Mouse (Mus musculus) thymus, adult 2 months (tissue): ENCODE results near the gene Majin. TPM values are rescaled to one million over a fixed set of nuclear protein-coding genes. Genes with fewer than 3 reads are reported as not detected.

ENCODE experiments used
- DNase-seq: peaks from one replicate; pipeline ENCODE4 v3.0.0; 2021
- H3K27ac ChIP-seq: fragments of 200-500 bp; 2 replicates; pipeline ENCODE4 v1.5.1; 2012; ENCODE audit warnings: low read length, control low read depth; ENCODE audit not compliant: control insufficient read depth, insufficient read depth
- H3K27me3 ChIP-seq: fragments of 200-500 bp; 2 replicates; pipeline ENCODE4 v1.6.1; 2012; ENCODE audit warnings: mild to moderate bottlenecking, low read length, moderate library complexity, mixed read lengths; ENCODE audit not compliant: control insufficient read depth, insufficient read depth
- H3K36me3 ChIP-seq: fragments of 200-500 bp; 2 replicates; pipeline ENCODE4 v1.6.1; 2012; ENCODE audit warnings: mild to moderate bottlenecking, low read length, moderate library complexity; ENCODE audit not compliant: control insufficient read depth, insufficient read depth
- H3K4me1 ChIP-seq: fragments of 200-500 bp; replicated peaks from 2 replicates; pipeline ENCODE4 v1.6.1; 2012; ENCODE audit warnings: low read length; ENCODE audit not compliant: control insufficient read depth, insufficient read depth
- H3K4me3 ChIP-seq: fragments of 200-500 bp; 2 replicates; pipeline ENCODE4 v1.5.1; 2012; ENCODE audit warnings: mild to moderate bottlenecking, low read length, control low read depth, moderate library complexity; ENCODE audit not compliant: control insufficient read depth, insufficient read depth
- CTCF ChIP-seq: fragments of 200-500 bp; IDR thresholded peaks from 2 replicates; pipeline ENCODE4 v1.5.1; 2012; ENCODE audit warnings: mild to moderate bottlenecking, control low read depth, low read length, moderate library complexity, borderline replicate concordance; ENCODE audit not compliant: control insufficient read depth, poor library complexity, insufficient read depth; ENCODE audit errors: extremely low read depth
- POLR2A ChIP-seq: fragments of 200-500 bp; IDR thresholded peaks from 2 replicates; pipeline ENCODE4 v1.6.1; 2012; ENCODE audit warnings: mild to moderate bottlenecking, low read length, control low read depth, moderate library complexity; ENCODE audit not compliant: control insufficient read depth, poor library complexity, insufficient read depth; ENCODE audit errors: extremely low read depth
- WGBS: fragments of 180-500 bp; shearing (Covaris S2); methylation state at CpG from one replicate; pipeline ENCODE4 v1.1.7; 2018; 5-methylcytosine and 5-hydroxymethylcytosine counted together
- polyA plus RNA-seq: library from polyadenylated mRNA; depleted of rRNA; stranded (reverse); fragments of >200 nt; gene quantifications from 2 replicates; pipeline ENCODE4 v1.2.3, GENCODE M21; 2012; rRNA removed

Gene Majin
- polyA plus RNA-seq, 1 experiment = 0.57 TPM

DNA sequence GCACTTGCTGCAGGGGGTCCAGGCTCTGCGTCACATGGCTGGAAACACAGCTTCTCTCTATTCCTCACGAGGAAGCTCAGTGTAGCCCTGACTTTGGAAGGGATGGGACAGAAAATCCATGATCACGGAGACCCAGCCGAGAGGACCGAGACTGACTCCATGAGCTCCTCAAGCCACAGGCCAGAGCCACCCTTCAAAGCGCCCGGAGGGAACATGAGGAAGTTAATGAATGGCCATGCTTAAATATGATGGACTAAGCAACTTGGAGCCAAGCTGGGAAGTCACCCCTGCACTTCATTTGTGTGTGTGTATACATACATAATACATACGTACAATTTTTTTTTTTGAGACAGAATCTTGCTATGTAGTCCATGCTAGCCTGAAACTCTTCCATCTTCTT, 87.0 kb downstream of the Majin start:
- DNase-seq = no peak
- Histone ChIP-seq H3K4me3 (no peak overlapping the region), H3K4me1 (peaks cover 7% of the 10 kb centered on the region), H3K27ac (no peak overlapping the region), H3K36me3 (no peaks in the 10 kb centered on the region), H3K27me3 (no peaks in the 10 kb centered on the region)
- TF ChIP-seq POLR2A (no peak), CTCF (no peak)
- WGBS = 93% methylated on average over 8 of the region's 8 CpGs

DNA sequence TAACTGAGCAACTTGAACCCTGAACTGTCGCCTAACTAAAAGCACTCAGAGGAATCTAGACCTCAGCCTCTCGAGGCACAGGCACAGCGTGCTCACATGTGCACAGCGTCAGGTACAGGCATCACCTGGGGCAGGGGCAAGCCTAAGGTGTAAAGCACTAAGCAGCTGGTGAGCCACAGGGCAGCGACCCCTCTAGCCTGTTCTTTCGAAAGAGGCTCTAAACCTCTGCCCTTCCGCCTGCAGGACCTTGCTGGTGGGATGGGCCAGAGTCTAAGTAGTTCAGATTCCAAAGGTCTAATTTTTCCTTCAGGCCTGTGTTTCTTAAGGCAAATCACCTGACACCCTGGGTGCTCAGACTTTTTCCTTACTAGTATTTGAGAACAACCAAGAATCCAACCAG, 87.9 kb downstream of the Majin start:
- Histone ChIP-seq H3K4me3 (no peak overlapping the region), H3K36me3 (no peaks in the 10 kb centered on the region), H3K27me3 (no peaks in the 10 kb centered on the region), H3K27ac (no peak overlapping the region), H3K4me1 (peaks cover 9% of the 10 kb centered on the region)
- 97% methylated on average over 7 of the region's 7 CpGs for WGBS
- DNase-seq = no peak
- TF ChIP-seq POLR2A (no peak), CTCF (no peak)

DNA sequence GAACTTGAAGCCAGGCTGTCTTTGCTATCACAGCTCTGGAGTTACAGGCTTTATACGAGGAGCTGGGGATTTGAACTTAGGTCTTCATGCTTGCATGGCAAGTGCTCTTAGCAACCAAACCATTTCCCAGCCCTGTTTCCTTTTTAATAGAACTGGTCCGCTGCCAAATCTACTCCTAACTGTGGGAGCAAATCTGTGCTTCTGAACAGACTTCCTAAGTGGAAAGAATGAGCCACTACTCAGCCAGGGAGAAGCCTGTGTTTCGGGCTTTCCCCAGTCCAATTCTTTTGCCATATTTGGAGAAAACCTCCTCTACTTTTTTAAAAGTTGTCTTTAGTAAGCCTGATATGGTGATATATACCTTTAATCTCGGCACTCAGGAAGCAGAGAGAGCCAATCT, 88.5 kb downstream of the Majin start:
- H3K27me3 ChIP-seq = no peaks in the 10 kb centered on the region
- peaks cover 16% of the 10 kb centered on the region for H3K4me1 ChIP-seq
- H3K27ac ChIP-seq = no peak overlapping the region
- no peak for DNase-seq
- TF ChIP-seq CTCF = no peak
- no peak for TF ChIP-seq POLR2A
- H3K4me3 ChIP-seq = no peak overlapping the region
- no peaks in the 10 kb centered on the region for H3K36me3 ChIP-seq
- WGBS = 85% methylated on average over 4 of the region's 4 CpGs

DNA sequence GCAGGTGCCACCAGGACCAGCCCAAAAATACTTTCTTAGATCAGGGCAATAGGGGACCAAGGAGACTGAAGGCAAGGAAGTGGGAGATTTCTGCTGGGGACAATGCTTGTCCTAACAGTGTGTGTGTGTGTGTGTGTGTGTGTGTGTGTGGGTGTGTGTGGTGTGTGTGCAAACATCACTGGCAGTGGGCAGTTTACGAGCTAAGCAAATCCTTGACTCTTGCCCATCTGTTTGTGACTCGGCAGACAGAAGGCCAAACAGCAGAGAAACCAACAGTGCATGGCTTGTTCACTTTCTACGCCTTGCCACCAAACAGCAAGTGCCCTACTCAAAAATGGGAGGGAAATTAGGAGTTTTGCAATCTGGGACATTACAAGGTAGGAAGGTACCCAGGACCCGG, 89.4 kb downstream of the Majin start:
- Histone ChIP-seq H3K36me3 (no peaks in the 10 kb centered on the region), H3K27ac (no peak overlapping the region), H3K4me3 (no peak overlapping the region), H3K27me3 (no peaks in the 10 kb centered on the region), H3K4me1 (peaks cover 24% of the 10 kb centered on the region)
- WGBS = 87% methylated on average over 4 of the region's 4 CpGs
- no peak for DNase-seq
- no peak for TF ChIP-seq CTCF
- TF ChIP-seq POLR2A = no peak

Other genes with a start within 250 kb of the Majin start
- 115 and 120 TPM in 2 replicates for gene Pola2, start 220.2 kb upstream of the Majin start, polyA plus RNA-seq
- gene Slc22a20, start 198.2 kb upstream of the Majin start, polyA plus RNA-seq = 0.06 and 0.20 TPM in 2 replicates
- gene Capn1, start 168.5 kb upstream of the Majin start, polyA plus RNA-seq = 98.2 and 101 TPM in 2 replicates
- 77.1 and 83.7 TPM in 2 replicates for gene Syvn1, start 137.8 kb upstream of the Majin start, polyA plus RNA-seq
- gene Mrpl49, start 126.6 kb upstream of the Majin start, polyA plus RNA-seq = 28.8 and 29.4 TPM in 2 replicates
- 2,283 and 2,588 TPM in 2 replicates for gene Fau, start 126.5 kb upstream of the Majin start, polyA plus RNA-seq
- 69.6 and 80.8 TPM in 2 replicates for gene Znhit2, start 123.2 kb upstream of the Majin start, polyA plus RNA-seq
- 35.8 and 42.0 TPM in 2 replicates for gene Tm7sf2, start 116.0 kb upstream of the Majin start, polyA plus RNA-seq
- 145 and 163 TPM in 2 replicates for gene Vps51, start 107.2 kb upstream of the Majin start, polyA plus RNA-seq
- gene Tmem262, start 104.4 kb upstream of the Majin start, polyA plus RNA-seq = 0.70 and 1.5 TPM in 2 replicates
- 0.65 and 0.84 TPM in 2 replicates for gene Gm28374, start 102.1 kb upstream of the Majin start, polyA plus RNA-seq
- gene Zfpl1, start 99.4 kb upstream of the Majin start, polyA plus RNA-seq = 145 and 147 TPM in 2 replicates
- 22.1 and 28.8 TPM in 2 replicates for gene Cdca5, start 99.4 kb upstream of the Majin start, polyA plus RNA-seq
- gene AC131692.1, start 90.0 kb upstream of the Majin start, polyA plus RNA-seq = 0.57 and 0.66 TPM in 2 replicates
- 1.8 and 2.1 TPM in 2 replicates for gene Naaladl1, start 78.6 kb upstream of the Majin start, polyA plus RNA-seq
- gene Sac3d1, start 65.7 kb upstream of the Majin start, polyA plus RNA-seq = 71.3 and 90.1 TPM in 2 replicates
- 80.9 and 86.2 TPM in 2 replicates for gene Snx15, start 56.1 kb upstream of the Majin start, polyA plus RNA-seq
- gene Batf2, start 43.4 kb upstream of the Majin start, polyA plus RNA-seq = 3.6 and 4.6 TPM in 2 replicates
- gene Arl2, start 42.8 kb upstream of the Majin start, polyA plus RNA-seq = 96.1 and 119 TPM in 2 replicates
- gene Gpha2, start 42.0 kb downstream of the Majin start, polyA plus RNA-seq = 5.2 and 8.9 TPM in 2 replicates
- 54.6 and 56.1 TPM in 2 replicates for gene Ppp2r5b, start 51.5 kb downstream of the Majin start, polyA plus RNA-seq
- 82.4 and 90.3 TPM in 2 replicates for gene Atg2a, start 57.3 kb downstream of the Majin start, polyA plus RNA-seq
- 141 and 159 TPM in 2 replicates for gene Ehd1, start 92.3 kb downstream of the Majin start, polyA plus RNA-seq
- 12.8 and 12.9 TPM in 2 replicates for gene Cdc42bpg, start 122.1 kb downstream of the Majin start, polyA plus RNA-seq
- 141 and 143 TPM in 2 replicates for gene Men1, start 150.6 kb downstream of the Majin start, polyA plus RNA-seq
- gene Map4k2, start 156.7 kb downstream of the Majin start, polyA plus RNA-seq = 1,004 and 1,040 TPM in 2 replicates
- 365 and 553 TPM in 2 replicates for gene Sf1, start 179.3 kb downstream of the Majin start, polyA plus RNA-seq
- 6.5 and 41.6 TPM in 2 replicates for gene Pygm, start 200.0 kb downstream of the Majin start, polyA plus RNA-seq
- 558 and 561 TPM in 2 replicates for gene Rasgrp2, start 215.0 kb downstream of the Majin start, polyA plus RNA-seq
- 1.2 and 1.5 TPM in 2 replicates for gene Nrxn2, start 234.3 kb downstream of the Majin start, polyA plus RNA-seq